Mouse (Mus musculus) right cerebral cortex, adult 2 months (tissue): ENCODE measurements at regions not wholly inside any gene's neighbourhood (a gene's known extent, or its start where the extent isn't known, plus 50 kb on each side); places are given as distances from the start of the nearest gene placed in this dataset.
A peak's percentile ranks its signal among the peaks of the same experiment; 100 is the strongest.

Experiments used
- DNase-seq, 2 experiments: peaks; one replicate each; pipeline ENCODE4 v3.0.0; 2021 to 2022; ENCODE audit warnings: low spot score in 2 of 2

DNA sequence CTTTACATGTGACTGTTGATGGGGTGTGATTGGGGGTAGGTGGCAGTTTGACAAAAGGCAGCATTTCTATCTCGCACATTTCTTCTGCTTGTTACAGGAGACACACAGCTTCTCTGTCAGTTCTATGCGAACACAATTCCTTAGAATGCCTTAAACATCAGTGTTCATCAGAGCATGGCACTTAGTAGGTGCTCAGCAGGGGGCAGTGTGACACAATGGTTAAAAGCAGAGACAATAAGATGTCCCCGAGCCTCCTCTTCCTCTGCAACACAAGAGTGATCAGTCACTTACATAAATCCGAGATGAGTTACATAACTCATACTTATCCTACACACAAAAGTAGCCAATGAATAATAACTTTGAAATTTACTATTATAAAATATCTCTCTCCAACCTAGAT, 688.1 kb downstream of the Gm826 start:
- peak; percentile 2 to 22 for DNase-seq

DNA sequence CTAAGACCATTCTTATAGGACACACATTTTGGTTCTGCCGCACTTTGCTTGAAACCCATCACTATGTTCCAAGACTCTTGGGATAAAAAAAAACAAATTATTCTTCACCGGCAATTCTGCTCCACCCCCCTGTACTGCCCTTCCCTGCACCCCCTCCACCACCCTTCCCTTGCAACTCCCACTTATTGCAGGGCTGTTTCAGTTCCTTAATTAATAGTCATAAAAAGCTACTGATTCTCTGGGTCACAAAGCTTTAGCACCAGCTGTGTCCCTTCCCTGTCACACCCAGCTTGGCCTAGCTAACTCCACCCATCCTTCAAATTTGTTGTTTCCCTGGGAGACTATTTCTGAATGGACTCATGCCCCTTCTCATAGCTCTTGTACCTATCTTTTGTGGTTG, 687.4 kb downstream of the Gm826 start:
- DNase-seq: no peak

DNA sequence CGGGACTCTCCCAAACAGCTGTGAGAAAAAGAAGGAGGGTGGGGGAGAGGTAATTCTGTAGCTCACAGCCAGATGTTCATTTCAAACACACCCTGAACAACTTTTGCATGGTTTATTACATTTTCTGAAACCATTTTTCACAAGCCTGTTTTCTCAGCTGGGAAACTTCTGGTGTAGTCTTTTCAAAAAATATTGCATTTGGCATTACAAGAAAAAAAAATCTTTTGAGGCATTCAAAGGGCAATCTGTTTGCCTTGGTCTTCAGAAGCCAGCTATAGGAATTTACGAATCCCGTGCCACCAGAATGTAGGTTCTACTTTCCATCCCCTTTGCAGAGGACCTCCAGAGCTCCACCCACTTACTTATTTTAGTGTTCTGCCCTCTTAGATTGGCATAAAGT, 681.7 kb downstream of the Gm826 start:
- no peak for DNase-seq

DNA sequence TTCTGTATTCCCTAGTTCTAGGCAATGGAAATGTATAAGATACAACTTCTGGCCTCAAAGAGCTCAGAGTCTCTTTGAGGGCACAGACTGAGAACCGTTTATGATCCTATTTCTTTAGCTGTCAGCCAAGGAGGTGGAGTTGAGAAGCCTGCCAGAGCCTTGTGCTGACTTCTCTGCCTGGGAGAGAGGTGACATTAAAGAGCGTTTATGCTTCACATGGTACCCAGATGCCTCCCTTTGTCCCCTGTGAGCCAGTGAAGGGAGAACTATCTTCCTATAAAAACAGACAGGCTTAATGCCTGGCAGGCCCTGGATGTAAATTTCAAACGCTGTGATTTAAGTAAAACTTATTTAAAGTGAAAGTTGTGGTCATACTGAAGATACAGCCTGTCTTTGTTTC, 657.1 kb downstream of the Gm826 start:
- no peak for DNase-seq

DNA sequence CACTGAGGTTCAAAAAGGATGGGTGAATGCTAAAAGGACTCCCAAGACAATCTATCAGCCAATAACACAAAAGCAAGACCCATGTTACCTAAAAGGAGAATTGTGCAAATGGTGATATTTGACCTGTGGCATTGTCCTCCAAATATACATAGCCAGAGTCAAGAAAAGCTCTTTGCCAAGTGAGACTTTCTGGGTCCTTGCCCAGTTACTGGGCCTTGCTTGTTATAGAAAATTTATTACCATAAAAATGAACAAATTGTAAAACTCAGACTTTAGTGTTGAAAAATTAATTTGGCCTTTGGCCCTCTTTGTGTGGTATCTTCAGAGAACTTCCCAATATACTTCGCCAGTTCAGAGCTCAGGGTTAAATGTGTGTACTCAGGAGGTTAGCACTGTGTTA, 653.3 kb downstream of the Gm826 start:
- DNase-seq: no peak

DNA sequence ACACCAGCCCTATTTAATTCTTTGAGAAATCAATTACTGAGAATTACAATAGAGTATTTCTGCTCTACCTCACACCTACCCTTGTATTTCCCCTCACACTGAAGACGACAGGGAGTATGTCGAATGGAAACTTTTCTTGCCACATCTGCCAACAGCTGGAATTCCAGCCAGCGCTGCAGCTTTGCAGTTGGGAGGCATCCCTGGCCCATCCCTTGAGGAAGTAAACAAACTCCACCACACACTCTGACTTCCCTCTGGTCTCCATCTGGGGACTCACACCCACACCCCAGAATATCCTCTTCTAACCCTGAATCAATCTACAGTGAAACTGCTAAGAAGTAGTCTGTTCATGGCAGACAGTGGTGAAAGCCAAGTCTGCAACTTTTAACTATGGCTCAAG, 630.9 kb downstream of the Gm826 start:
- no peak for DNase-seq

DNA sequence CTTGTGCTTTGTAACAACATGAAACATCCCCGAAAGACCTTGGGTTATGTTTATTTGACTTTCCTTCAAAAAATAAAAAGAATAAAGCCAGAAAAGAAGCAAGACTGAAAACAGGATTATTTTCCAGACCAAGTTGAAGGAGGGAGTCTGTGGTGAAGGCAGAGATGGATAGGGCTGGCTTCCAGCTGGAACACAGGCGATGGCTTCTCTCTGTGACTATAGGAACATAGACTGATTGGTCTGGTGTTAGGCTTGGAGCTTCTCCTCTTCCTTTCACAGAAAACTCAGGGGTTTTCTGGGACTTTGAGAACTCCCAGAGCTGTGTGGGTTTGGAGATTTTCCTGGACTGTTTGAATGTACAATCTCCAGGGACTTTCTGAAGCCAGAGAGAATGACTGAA, 625.8 kb downstream of the Gm826 start:
- DNase-seq: no peak

DNA sequence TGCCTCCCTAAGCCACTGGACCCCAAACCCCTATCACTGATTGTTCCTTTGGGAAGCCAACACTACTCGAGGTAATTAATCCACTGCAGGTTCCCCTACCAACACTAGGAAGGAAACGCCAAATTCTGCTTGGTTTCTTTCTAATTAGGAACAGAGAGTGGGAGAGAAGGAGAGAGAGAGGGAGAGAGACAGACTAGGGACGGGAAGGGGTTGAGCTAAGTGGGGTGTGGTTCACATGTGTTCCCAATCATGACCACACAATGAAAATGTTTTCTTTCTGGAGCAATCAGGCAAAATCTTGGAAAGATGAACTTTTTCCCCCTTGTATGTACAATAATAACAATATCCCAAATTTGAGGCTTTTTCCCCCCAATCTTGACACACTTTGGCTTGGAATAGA, 619.3 kb downstream of the Gm826 start:
- no peak for DNase-seq

DNA sequence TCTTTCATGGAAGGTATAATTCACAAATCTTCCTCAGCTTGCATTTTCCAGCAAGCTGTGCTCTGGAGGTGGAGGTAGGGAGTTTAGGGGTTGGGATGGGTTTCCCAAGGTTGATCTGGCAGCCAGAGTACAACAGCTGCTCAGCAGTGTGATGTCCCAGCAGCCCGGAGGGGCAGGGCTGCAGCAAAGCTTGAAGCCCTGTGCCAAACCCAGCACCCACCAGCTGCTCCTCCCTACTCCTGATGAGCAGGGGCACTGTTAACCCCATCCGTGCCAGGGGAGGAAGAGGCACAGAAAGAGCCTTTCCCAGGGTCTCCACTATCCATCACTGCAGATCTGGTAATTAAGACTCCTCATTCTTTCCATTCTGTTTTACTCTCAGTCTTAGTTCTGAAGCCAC, 615.2 kb downstream of the Gm826 start:
- DNase-seq: no peak

DNA sequence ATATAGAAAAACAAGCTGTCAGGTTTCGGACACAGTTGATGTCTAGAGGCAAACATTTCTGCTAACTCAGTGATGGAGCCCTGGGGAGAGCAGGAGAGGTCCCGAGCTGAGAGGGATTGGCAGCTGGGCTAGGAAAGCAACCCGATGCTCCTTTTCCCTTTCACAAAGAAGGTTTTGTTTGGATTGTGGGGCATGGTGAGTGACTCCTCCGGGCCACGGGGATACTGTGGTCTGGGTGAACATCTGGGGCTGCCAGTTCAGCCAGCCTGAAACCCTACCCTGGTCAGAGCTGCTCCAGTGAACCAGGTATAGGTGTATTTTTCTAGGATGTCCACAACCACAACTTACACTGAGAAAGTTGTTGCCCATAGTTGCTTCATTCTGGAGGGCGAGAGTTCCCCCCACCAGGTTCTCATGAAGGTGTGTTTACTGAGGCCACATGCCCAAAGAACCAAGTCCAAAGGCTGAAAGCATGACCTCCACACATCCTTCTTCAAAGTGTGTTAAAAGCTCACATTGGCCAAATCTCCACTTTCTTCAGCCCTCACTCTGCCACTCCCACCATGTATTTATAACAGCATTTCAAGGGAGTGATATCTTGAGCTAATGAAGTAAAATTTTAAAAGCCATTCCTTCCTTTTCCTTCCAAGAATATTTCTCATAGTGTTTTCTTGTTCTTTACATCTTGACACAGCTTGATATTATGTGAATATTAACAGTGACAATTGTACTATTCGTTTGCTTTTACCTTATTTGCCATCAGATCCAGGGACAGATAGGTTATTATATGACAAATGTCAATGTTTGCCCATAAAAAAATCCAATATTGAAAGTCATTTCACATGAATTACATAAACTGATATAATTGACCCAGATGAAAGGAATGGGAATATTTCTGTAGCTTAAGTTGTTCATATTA, 608.5 kb downstream of the Gm826 start:
- no peak for DNase-seq

DNA sequence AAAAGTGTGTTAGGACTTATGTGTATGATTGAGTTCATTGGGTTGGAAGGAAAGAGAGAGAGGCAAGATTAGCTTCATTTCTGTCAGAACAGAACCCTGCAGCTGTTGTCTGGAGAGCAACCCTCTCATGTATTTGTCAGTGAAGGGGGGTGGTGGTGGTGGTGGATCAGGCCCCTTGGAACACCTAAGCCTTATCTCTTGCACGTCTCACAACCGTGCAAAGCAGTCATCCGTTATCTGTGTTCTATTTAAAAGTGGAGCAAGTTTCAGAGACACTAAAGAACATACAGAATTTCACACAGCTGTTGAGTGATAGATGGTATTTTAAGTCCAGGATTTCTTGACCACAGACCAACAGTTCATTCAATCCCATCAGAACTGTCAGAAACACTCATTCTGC, 604.7 kb downstream of the Gm826 start:
- DNase-seq: no peak

DNA sequence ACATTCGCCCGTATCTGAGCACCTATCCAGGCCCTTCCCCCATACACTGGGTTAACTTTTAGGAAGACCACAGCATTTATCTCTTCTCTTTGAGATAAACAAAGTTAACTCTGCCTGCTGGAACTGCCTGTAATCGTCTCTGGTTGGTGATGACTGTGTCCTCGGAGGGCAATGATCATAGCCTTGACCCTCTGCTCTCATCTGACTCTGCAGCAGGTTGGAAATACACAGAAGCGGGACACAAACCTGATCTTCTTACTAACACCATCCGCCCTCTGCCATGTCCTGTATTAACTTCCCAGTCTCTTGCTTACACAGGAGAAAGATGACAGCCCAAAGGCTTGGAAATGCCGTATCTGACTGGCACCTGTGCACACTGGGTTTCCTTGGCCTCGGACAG, 603.7 kb downstream of the Gm826 start:
- DNase-seq: no peak

DNA sequence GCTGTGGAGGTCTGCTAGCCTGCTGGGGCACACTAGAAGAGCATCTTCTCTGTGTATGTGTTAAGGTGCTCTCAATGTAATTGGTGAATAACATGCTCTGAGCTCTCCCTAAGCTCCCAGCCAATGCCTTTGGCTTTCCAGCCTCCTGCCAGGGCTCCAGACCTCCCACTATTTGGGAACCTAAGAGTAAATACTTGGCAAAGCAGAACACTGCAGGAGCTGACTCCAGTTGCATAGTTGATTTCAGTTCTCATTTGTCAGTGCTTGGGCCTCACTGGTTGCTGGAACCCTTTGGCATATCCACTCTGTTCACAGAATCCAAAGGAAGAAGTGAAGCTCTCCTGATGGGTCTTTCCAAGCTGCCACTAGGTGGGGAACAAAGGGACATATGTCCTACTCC, 602.7 kb downstream of the Gm826 start:
- DNase-seq: no peak

DNA sequence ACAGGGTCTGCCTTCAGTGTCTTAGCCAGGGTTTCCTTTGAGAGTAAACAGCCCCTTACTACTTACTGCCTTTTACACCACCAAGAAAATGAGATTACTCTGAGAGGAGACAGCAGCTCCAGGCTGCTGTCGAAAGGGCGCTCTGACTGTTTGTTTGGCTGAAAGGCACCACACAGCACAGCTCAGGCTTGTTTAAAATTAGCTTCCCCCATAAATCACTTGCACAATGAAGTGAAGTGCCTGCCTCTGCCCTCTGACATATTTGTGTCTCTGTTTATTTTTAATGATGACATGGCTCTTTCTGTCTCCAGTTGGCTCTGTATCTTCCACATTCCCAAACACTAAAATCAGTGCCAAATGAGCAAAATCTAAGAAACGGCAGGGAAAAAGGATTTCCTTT, 601.5 kb downstream of the Gm826 start:
- no peak for DNase-seq

DNA sequence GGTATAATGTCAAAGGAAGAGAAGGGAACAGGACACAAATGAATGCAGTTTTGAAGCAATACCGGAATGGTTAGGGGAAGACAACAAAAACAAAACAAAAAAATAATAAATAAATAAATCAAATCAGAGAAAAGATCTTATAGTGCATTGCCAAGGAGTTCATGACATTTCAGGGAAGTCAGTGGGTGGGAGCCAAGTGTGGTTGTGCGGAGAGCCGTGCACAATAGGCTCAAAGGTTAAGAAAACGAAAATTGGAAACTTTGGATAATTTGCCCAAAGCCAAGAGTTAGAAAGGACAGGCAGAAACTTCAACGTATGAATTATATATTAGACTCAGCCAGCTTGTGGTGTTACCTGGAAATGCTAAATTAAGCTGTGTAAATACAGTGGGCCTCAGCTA, 599.4 kb downstream of the Gm826 start:
- DNase-seq: no peak

DNA sequence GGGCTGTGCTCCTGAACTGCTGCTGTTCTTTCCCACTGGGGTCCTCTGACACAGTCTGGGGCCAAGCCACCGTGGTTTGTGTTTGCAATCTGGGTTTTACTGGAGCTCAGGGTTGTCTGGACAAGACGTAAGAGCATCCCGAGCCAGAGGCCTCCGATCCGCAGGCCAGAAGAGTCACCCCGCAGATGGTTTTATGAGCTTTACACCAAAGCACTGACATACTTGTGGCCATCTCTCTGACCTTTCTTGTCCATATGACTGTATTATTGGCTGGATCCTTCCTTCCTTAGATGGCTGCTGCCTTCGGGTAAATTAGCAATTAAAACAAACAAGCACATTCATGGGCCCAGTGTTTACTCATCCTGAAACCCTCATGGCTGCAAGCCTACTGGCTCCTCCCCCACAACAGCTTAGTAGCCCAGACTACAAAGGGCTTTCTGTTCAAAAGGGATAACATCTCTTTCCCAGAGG, 578.4 kb downstream of the Gm826 start:
- DNase-seq: peak in 1 of 2 experiments; percentile 8

DNA sequence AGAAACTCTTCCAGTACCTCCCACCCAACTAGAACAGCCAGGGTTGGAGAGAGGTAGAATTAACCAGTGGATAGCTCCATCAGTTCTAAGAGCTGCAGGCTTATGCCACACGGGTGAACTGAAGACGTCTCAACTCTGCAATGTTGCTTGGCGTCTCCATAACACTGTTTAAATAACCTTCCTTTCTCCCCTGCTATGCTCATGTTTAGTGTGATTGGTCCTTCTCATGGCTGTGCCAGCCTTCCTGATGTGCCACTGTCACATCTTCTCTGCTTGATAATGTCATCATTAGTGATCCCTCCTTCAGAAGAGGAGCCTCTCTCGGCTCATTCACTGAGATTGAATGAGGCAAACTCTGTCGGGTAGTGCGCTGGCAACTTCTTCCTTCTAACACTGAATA, 573.2 kb downstream of the Gm826 start:
- no peak for DNase-seq

DNA sequence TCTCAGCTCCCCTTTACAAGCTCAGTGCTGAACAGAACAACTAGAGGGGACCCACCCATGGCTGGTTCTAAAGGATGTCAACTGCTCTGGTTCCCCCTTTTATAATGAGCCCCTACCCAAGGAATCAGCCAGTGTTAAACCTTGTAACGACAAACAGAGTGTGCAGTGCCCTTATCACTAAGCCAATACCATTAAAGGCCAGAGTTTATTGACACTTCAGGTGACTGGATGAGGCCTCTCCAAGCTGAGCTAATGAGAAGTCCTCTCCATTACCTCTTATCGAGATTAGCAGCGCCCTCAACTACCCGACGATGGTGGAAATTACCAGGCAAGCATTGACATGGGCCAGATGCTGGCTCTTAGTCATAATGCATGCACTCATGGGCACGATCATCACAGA, 570.8 kb downstream of the Gm826 start:
- no peak for DNase-seq
